Mouse (Mus musculus): Measurements from ENCODE around the gene Olfr1420.
"Not testable (repeated sequence)": the region's sequence is repeated elsewhere in the genome, so short reads cannot be mapped to it uniquely, and the experiment has no call there.

Olfr1420 gene

DNA sequence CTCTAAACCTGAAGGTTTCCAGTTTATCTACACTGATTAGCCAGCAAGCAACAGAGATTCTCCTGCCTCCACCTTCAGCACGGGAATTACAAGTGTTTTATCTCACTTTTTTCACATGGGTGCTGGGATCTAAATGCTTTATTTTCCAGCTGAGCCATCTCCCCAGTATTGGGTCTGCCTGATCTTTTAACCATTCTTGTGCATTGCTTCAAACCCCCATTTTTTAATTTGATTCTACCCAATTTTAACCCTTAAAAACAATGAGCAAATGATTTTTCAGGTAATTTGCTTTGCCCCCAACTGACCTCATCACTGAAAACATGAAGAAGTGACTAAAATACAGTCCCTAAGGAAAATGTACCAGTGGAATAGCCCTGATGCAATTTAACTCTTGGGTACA lies at the start of gene Olfr1420:
Gene Olfr1420, plus strand, starts transcription at position 301 of the 400 bp plus-strand sequence.
- no peak for DNase-seq

DNA sequence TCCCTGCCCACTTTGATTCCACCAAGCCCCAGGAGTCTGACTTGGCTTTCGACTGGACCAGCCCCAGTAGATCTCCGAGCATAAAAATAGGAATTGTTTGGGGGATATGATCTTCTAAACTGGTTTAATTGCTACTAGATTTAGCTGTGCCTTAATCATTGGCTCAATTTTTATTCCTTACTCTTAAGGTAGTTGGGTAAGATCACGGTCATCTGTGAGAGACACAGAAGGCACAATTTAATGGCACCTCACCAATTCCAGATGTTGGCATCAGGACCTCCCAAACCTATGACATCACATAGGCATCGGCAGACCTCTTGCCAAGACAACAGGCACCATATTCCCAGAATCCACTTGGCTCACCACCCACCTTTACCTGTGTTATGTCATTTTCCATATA lies 47.2 kb upstream of the Olfr1420 start, which contains the start of gene Olfr1417:
Gene Olfr1417, minus strand, starts transcription at position 101 of the 400 bp plus-strand sequence.
- DNase-seq = no peak

DNA sequence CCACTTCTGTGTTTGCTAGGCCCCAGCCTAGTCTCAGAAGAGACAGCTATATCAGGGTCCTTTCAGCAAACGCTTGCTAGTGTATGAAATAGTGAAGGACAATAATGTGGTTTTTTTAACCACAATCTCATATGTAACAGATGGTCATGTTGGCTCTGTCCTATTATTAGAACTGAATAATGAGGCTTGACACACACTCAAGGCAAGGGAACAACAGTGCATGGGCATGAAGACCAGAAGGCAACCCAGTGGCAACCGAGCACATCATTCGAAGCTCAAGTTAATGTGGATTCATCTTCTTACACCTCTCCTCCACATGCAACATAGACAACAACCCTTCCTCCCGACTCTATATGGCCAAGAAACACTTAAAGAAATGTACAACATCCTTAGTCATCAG lies 40.0 kb upstream of the Olfr1420 start:
- no peak for DNase-seq

DNA sequence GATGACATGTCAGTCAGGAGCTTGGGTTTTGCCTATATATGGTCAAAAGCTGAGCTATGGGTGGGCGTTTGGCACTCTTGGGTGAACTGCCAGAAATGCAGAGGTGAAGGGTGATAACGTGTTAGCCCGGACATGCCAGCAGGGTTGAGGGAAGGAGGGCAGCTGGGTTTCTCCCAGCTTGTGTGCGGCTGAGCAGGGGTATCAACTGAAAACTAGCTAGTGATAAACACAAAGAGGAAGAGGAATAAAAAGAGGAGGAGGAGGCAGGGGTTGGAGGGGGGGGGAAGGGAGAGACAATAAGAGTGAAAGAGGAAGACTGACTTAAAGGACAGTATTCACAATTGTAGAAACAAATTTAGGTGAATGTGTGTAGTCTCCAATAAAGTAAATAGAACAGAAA lies 33.7 kb upstream of the Olfr1420 start:
- no peak for DNase-seq

DNA sequence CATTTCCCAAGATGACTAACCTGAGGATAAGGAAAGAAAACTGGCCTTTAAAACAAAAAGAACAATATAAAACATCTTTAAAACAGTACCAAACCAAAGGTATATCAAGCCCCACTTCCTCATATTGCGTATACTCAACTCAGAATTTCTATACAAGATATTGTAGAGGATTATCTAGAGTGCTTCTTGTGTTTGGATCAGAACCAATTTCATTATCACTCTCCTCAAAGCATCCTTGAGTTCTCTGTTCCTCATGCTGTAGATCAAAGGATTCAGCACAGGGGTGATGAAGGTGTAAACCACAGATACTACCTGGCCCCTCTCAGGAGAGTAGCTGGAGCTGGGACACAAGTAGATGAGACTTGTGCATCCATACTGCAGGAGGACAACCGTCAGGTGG lies 31.5 kb upstream of the Olfr1420 start:
- DNase-seq = no peak

DNA sequence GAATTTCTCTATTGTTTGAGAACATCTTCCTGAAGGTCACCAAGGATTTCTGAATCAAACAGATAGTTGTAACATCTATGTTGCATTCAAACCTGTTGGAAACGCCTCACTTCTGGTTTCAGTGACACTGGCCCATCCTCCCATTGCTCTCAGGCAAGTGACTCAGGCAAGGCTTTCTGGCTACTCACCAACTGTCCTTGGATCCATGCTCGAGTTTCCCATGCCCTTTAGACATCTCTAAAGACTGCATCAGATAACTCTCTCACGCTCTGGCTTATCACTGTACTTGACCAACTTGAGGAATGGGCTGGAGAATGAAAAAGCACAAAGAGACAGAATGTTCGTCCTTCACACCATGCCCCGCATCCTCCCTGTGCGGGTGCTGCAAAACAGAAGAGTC lies 29.9 kb upstream of the Olfr1420 start:
- DNase-seq = no peak

DNA sequence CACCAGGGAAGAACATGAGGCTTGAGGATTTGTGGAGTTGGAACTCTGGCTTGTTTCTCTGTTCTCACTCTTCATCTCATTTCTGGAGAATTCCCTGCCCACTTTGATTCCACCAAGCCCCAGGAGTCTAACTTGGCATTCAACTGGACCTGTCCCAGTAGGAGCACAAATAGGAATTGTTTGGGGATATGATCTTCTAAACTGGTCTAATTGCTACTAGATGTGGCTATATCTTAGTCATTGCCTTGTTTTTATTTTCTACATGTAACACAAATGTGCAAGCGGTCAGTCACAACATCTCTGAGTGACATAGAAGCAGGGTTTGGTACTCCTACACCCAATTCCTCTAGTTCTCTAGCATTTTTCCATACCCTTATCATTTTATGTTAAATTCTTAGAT lies 25.4 kb upstream of the Olfr1420 start, which contains the start of gene Olfr1418:
Gene Olfr1418, minus strand, starts transcription at position 101 of the 400 bp plus-strand sequence.
- no peak for DNase-seq

DNA sequence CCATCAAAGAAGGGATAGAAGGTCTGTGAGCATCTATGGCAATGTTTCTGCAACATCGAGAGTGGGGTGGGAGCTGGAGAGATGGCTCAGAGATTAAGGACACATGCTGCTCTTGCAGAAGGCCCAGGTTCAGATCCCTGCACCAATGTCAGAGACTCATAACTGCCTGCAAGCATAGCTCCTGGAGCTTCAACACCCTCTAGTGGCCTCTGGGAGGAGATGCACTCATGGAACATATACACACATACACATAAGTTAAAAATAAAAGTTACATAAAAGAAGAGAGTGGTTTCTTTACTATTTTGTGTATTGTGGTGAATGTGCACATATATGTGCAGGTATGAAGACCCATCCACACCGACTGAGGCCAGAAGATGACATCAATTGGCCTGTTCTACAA lies 18.5 kb upstream of the Olfr1420 start:
- no peak for DNase-seq

DNA sequence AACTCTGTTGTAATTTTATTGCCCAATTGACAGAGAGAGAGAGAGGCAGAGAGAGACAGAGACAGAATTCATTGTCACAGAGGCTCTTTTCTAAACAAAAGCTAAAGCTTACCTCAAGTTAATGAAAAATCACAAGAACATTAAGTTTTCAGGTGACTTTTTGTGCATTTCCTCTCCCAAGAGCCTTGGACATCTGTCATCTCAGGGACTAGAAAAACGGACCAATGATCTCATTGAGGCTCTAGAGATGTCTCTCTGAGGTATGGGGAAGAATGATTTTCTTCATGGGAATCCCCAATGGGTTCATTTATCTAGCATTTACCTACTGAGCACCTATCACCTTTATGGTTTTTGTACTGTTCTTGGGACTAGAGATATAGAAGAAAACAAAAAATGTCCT lies 11.4 kb upstream of the Olfr1420 start, which contains the start of gene Olfr1419:
Gene Olfr1419, minus strand, starts transcription at position 101 of the 400 bp plus-strand sequence.
- DNase-seq = no peak

DNA sequence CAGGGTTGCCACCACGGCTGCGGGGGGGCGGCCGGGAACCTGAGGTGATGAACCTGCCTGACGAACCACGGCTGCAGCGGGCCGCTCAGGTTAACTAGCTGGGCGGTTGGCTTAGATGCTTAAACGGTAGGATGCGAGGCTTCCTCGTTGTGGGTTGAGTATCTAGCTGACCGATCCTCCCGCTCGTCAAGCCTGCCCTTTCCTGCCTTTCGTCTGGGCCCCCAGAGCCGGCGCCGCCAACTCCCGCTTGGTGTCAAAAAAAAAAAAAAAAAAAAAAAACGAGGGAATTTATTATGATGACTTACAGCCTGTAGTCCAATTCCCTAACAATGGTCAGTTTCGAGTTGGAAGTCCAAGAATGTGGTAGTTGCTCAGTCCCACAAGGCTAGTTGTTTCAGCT lies 8.0 kb upstream of the Olfr1420 start:
- DNase-seq = not testable (repeated sequence)

DNA sequence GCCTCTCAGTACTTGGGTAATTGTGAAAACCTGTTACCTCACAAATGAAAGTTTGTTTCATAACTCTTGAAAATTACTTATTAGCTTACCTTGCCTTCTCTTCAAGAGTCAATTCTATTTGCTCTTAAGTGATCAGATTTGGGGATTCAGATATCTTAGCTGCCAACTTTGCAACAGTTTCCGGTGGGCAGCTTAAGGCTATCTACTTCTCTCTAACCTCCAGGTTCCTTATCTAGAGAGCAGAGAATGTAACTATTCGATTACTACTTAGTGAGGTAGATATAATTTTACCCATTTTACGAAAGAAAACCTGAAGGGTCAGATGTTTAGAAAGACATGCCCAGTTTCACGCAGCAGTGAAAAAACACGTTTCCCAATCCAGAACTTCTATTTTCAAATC lies 24.7 kb downstream of the Olfr1420 start:
- no peak for DNase-seq

DNA sequence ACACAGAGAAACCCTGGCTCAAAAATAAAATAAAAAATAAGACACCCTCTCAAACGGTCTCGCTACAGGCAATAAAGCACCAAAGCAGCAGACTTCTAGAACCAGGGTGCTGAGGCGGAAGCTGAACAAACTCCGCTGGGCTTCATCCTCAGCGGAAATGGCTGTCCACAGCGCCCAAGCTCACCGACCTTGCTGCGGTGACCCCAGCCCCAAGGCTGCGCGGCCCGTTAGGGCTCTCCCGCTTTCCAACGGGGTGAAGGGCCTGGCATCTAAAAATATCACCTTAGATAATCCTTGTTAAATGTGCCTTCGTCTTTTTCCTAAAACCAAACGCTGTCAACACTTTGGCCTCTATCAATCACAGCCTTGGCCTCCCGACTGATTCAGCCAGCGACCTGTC lies 25.2 kb downstream of the Olfr1420 start:
- peak in 1 of 2 experiments; percentile 30 for DNase-seq

DNA sequence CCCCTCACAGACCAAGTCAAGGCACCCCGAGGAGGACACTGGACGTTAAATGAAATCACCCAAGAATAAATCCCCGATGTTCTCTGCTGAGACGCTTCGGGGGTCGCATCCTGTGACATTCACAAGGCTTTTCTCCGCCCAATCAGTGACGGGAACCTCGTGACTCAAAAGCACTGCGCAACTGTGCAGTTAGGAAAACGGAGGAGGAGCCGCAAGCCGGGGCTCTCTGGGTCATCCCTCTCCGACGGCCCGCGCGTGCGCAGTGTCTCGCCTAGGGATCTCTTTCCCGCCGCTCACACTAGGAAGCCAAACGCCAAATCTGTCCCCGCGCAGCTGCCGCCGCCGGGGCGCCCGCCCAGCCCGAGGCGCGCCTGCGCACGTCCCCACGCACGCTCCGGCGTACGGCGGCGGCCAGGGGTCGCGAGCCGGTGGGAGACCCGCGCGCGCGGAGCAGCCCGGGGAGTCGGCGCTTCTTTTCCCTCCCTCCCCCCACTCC lies 25.7 kb downstream of the Olfr1420 start, which contains the start of gene Patl1:
Gene Patl1, plus strand, starts transcription at position 363 of the 496 bp plus-strand sequence.
- DNase-seq = peak; percentile 98

DNA sequence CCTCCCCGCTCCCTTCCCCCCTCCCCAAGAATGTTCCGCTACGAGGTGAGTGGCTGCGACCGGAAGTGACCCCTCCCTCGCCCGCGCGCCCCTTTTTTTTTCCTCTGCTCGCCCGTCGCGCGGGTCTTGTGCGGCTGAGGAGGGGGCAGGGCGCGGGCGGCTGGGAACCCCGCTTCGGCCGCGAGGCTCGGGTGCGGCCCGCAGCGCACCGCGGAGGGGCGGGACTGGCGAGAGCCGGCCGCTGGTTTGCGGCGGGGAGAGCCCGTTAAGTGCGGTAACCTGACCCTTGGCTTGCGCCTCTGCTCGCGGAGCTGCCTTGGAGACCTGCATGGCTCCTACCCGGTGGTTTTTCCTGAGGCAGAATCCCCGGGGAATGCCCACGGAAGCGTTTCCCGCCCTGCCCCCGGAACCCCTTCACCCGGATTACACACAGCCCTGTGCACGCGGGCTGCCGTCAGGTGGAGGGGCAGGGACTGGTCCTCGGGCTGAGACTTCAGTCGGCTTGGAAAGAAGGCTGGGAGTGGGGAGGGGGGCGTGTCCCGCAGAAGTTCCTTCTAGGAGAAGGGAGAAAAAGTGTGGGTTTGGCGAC lies 26.3 kb downstream of the Olfr1420 start:
- DNase-seq = peak in 1 of 2 experiments; percentile 50

DNA sequence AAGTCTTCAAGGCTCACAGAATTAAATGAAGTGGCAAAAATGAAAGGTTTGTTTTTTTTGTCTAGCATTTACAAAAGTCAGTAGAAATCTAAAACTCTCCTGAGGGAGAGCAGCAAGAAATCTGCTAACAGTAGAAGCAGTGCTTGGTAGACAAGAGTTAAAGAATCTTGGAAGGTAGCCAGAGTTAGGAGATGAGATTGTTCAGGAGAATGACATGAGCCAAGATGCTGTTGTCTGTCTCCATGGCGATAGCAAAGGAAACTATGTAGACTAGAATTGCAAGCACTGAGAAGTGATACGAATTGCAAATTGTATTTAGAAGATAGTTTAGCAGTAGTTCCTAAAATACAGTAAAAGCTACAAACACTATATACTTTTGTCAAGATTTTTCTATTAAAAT lies 29.4 kb downstream of the Olfr1420 start:
- no peak for DNase-seq

DNA sequence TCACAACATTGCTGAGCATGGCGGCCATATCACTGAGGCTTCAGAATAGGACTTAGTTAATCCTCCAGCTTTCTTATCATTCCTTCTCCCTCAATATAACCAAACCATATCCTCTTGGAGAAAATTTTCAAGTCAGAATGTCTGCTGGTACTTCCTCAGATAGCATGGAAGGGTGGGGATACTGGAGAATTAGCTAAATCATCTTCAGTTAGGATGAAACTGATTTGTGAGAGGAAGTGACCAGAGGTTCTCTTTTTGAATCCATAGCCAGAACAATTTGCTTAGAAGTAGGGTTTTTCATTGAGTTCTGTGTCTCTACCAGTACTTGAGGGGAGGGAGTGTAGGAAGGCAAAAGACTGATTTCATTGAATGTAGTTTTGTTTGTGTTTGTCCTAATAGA lies 35.7 kb downstream of the Olfr1420 start:
- no peak for DNase-seq

DNA sequence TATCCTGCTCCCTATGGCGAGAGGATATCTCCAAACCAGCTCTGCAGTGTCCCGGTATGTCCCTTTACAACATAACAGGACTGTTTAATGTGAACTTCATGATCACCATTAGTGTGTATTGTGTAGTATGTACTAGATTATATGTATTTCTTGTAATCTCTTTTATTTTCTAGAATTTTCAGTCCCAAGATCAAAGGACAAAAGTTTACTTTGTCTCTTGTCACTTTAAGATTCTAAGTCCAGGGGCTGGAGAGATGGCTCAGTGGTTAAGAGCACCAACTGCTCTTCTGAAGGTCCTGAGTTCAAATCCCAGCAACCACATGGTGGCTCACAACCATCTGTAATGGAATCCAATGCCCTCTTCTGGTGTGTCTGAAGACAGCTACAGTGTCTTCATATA lies 36.1 kb downstream of the Olfr1420 start:
- DNase-seq = not testable (repeated sequence)

DNA sequence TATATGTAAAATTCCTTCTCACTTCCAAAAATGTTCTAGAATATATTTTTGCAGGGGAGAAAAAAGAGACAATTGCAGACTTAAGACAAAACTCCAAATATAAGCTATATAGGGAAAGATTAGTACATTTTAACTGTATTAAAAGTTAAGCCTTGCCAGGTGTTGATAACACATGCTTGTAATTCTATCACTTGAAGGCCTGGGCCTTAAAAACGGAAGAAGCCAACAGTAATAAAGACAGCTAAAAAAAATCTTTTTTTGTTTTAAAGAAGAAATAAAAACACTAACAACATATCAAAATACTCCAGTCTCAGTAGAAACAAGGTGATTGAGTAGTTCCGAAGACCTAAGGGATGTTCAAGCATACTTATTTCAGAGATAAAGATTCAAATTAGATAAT lies 40.0 kb downstream of the Olfr1420 start:
- no peak for DNase-seq

DNA sequence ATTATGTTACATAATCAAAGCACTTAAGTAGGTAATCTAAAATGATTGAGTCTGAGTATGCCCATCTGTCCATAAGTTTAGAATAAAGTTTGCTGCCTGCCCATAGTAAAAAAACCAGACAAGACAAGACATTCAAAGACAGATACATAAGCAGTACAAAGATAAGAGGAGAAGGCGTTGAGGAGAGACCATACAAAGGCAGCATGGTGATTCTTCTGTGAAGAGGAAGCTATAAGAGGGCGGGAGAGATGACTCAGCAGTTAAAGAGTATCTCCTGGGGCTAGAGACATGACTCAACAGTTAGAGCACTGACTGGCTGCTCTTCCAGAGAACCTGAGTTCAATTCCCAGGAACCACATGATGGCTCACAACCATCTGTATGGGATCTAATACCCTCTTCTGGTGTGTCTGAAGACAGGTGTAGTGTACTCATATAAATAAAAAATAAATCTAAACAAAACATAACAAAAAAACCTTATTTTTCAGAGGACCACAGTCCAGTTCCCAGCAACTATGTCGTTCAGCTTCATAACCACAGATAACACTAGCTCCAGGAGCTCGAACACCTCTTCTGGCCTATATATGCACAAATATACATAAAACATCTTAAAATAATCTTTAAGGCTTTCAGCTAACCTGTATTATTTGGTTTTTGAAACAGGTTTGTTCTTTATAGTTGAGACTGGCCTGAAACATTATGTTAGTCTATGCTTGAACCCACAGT lies 41.8 kb downstream of the Olfr1420 start:
- no peak for DNase-seq

DNA sequence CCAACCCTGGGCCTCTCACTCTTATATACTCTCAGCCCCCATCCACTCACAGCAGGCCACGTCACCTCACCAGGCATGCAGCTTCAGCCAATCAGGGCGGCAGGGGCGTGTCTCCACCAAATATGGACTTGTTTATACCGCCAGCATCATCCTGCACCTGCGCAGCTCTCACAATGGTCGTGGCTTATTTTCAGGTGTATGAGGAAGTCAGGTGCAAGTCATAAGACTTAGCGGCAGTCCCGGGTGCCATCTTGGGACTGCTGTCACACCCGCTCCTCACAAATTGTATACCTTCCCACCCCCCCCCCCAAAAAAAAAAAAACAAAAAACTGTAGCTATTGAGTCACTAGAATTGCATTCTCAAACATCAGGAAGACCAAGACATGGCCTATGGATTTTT lies 60.1 kb downstream of the Olfr1420 start:
- DNase-seq = not testable (repeated sequence)
